Mouse (Mus musculus): ENCODE measurements around the gene Iqschfp.

GRCm38 (mm10) chr3:68637960-68638359 is 745.9 kb downstream of the Iqschfp start:
- TF ChIP-seq POLR2A (IDR thresholded peaks at IDR 0.05; ENCODE audit: borderline replicate concordance, insufficient read depth, low read length), result no peak
- no peak for TF ChIP-seq CTCF (IDR thresholded peaks at IDR 0.05; ENCODE audit: borderline replicate concordance, insufficient read depth, low read depth, low read length)
